Mouse (Mus musculus) cerebellum, postnatal 36 days (tissue): Measurements from ENCODE around the gene Ccer2.

Experiments
- DNase-seq, 2 experiments: peaks; one replicate each; pipeline ENCODE4 v3.0.0; 2021 to 2022; ENCODE audit warnings: mixed read lengths in 2 of 2

The Ccer2 gene

GRCm38 (mm10) chr7:28758623-28759022, 2.6 kb downstream of the Ccer2 start:
- DNase-seq = no peak

GRCm38 (mm10) chr7:28761907-28762306, 5.9 kb downstream of the Ccer2 start:
- DNase-seq = no peak

GRCm38 (mm10) chr7:28765211-28765610, 9.2 kb downstream of the Ccer2 start:
- DNase-seq = no peak

- peak; percentile 95 to 98 for DNase-seq
Observed at GRCm38 (mm10) chr7:28766173-28766879, 10.4 kb downstream of the Ccer2 start, which contains the start of gene Sirt2. Sirt2 (plus strand) TSS chr7:28766735.

- no peak for DNase-seq
Observed at GRCm38 (mm10) chr7:28766910-28767309, 10.9 kb downstream of the Ccer2 start.

GRCm38 (mm10) chr7:28767462-28767965, 11.5 kb downstream of the Ccer2 start, which contains the start of gene Nfkbib:
Nfkbib (minus strand) TSS chr7:28767512.
- no peak for DNase-seq

GRCm38 (mm10) chr7:28769414-28769958, 13.5 kb downstream of the Ccer2 start:
- DNase-seq = no peak

- no peak for DNase-seq
Observed at GRCm38 (mm10) chr7:28770309-28770708, 14.3 kb downstream of the Ccer2 start.

GRCm38 (mm10) chr7:28771867-28772266, 15.9 kb downstream of the Ccer2 start:
- peak in 1 of 2 experiments; percentile 38 for DNase-seq

GRCm38 (mm10) chr7:28773163-28773562, 17.2 kb downstream of the Ccer2 start:
- no peak for DNase-seq

GRCm38 (mm10) chr7:28774164-28774563, 18.2 kb downstream of the Ccer2 start:
- no peak for DNase-seq

GRCm38 (mm10) chr7:28775129-28775528, 19.2 kb downstream of the Ccer2 start:
- DNase-seq = no peak

- DNase-seq = no peak
Observed at GRCm38 (mm10) chr7:28778825-28779224, 22.9 kb downstream of the Ccer2 start.

GRCm38 (mm10) chr7:28780067-28780658, 24.2 kb downstream of the Ccer2 start:
- DNase-seq = peak; percentile 91 to 95

- DNase-seq = peak in 1 of 2 experiments; percentile 27
Observed at GRCm38 (mm10) chr7:28780857-28781256, 24.9 kb downstream of the Ccer2 start.

GRCm38 (mm10) chr7:28781261-28781663, 25.3 kb downstream of the Ccer2 start:
- DNase-seq = no peak

- no peak for DNase-seq
Observed at GRCm38 (mm10) chr7:28785161-28785560, 29.2 kb downstream of the Ccer2 start.

- no peak for DNase-seq
Observed at GRCm38 (mm10) chr7:28787884-28788283, 31.9 kb downstream of the Ccer2 start.

GRCm38 (mm10) chr7:28788307-28789195, 32.6 kb downstream of the Ccer2 start, which contains the start of gene Rinl:
Rinl (plus strand) TSS chr7:28788969.
- DNase-seq = no peak

- no peak for DNase-seq
Observed at GRCm38 (mm10) chr7:28789235-28789634, 33.3 kb downstream of the Ccer2 start.

- DNase-seq = no peak
Observed at GRCm38 (mm10) chr7:28790066-28790806, 34.3 kb downstream of the Ccer2 start.

- no peak for DNase-seq
Observed at GRCm38 (mm10) chr7:28791706-28792105, 35.7 kb downstream of the Ccer2 start.
